Mouse (Mus musculus): Measurements from ENCODE around the gene Drc7. TPM values are rescaled to one million over a fixed set of nuclear protein-coding genes. Genes with fewer than 3 reads are reported as not detected.
"Not testable (repeated sequence)": the region's sequence is repeated elsewhere in the genome, so short reads cannot be mapped to it uniquely, and the experiment has no call there.

The Drc7 gene
- 1 to 10 TPM; 1.7 to 3.6 (median 1.8) TPM for total RNA-seq (2022)

GRCm38 (mm10) chr8:95054927-95055510 is at the start of gene Drc7:
Drc7 (plus strand) TSS chr8:95055103.
- DNase-seq (ENCODE audit: low spot score in 2 of 2) = no peak

GRCm38 (mm10) chr8:95012442-95012919 is 42.4 kb upstream of the Drc7 start:
- no peak for DNase-seq (ENCODE audit: low spot score in 2 of 2)

- no peak for DNase-seq (ENCODE audit: low spot score in 2 of 2)
Observed at GRCm38 (mm10) chr8:95015866-95016265, 39.0 kb upstream of the Drc7 start.

- no peak for DNase-seq (ENCODE audit: low spot score in 2 of 2)
Observed at GRCm38 (mm10) chr8:95016684-95017083, 38.2 kb upstream of the Drc7 start.

- DNase-seq (ENCODE audit: low spot score in 2 of 2) = no peak
Observed at GRCm38 (mm10) chr8:95017451-95017850, 37.5 kb upstream of the Drc7 start, which contains the start of gene Adgrg3. Adgrg3 (plus strand) TSS chr8:95017692.

- no peak for DNase-seq (ENCODE audit: low spot score in 2 of 2)
Observed at GRCm38 (mm10) chr8:95017969-95018635, 36.8 kb upstream of the Drc7 start.

- DNase-seq (ENCODE audit: low spot score in 2 of 2) = no peak
Observed at GRCm38 (mm10) chr8:95020293-95020777, 34.6 kb upstream of the Drc7 start.

- no peak for DNase-seq (ENCODE audit: low spot score in 2 of 2)
Observed at GRCm38 (mm10) chr8:95020821-95021220, 34.1 kb upstream of the Drc7 start.

- no peak for DNase-seq (ENCODE audit: low spot score in 2 of 2)
Observed at GRCm38 (mm10) chr8:95023201-95023600, 31.7 kb upstream of the Drc7 start.

- DNase-seq (ENCODE audit: low spot score in 2 of 2) = no peak
Observed at GRCm38 (mm10) chr8:95024387-95024786, 30.5 kb upstream of the Drc7 start.

- DNase-seq (ENCODE audit: low spot score in 2 of 2) = no peak
Observed at GRCm38 (mm10) chr8:95025421-95025820, 29.5 kb upstream of the Drc7 start.

GRCm38 (mm10) chr8:95028391-95028790 is 26.5 kb upstream of the Drc7 start:
- DNase-seq (ENCODE audit: low spot score in 2 of 2) = not testable (repeated sequence)

GRCm38 (mm10) chr8:95037106-95037925 is 17.6 kb upstream of the Drc7 start:
- peak in 1 of 2 experiments; percentile 25 for DNase-seq (ENCODE audit: low spot score in 2 of 2)

GRCm38 (mm10) chr8:95041883-95042784 is 12.8 kb upstream of the Drc7 start:
- DNase-seq (ENCODE audit: low spot score in 2 of 2) = no peak

GRCm38 (mm10) chr8:95044811-95045210 is 10.1 kb upstream of the Drc7 start:
- DNase-seq (ENCODE audit: low spot score in 2 of 2) = no peak

GRCm38 (mm10) chr8:95046982-95047381 is 7.9 kb upstream of the Drc7 start:
- no peak for DNase-seq (ENCODE audit: low spot score in 2 of 2)

GRCm38 (mm10) chr8:95047884-95048680 is 6.8 kb upstream of the Drc7 start:
- DNase-seq (ENCODE audit: low spot score in 2 of 2) = no peak

GRCm38 (mm10) chr8:95049636-95050035 is 5.3 kb upstream of the Drc7 start:
- no peak for DNase-seq (ENCODE audit: low spot score in 2 of 2)

GRCm38 (mm10) chr8:95054438-95054837 is 465 bp upstream of the Drc7 start:
- no peak for DNase-seq (ENCODE audit: low spot score in 2 of 2)

GRCm38 (mm10) chr8:95056414-95056813 is 1.5 kb downstream of the Drc7 start:
- no peak for DNase-seq (ENCODE audit: low spot score in 2 of 2)

Measured in layer of hippocampus, adult 8-10 months (tissue).